Mouse (Mus musculus): ENCODE results near the gene Nedd8. TPM values are rescaled to one million over a fixed set of nuclear protein-coding genes. Genes with fewer than 3 reads are reported as not detected.

Nedd8 gene
- total and polyA plus RNA-seq, 3 experiments: 128 to 488 (median 234) TPM

GRCm38 (mm10) chr14:55714893-55715292 is 43.0 kb upstream of the Nedd8 start:
- no peak; the same call in 1 of the 2 replicates for ATAC-seq (ENCODE audit: extremely low read depth, insufficient number of reproducible peaks, low FRiP score, poor library complexity, severe bottlenecking)
- H3K4me1 ChIP-seq (ENCODE audit: insufficient read depth, low read depth, low read length): peaks cover 65% of the 10 kb centered on the region
- no peaks in the 10 kb centered on the region for H3K27me3 ChIP-seq (ENCODE audit: insufficient read depth, low read length)
- no peak for TF ChIP-seq POLR2AphosphoS5 (IDR thresholded peaks at IDR 0.05; ENCODE audit: insufficient replicate concordance, low read depth, low read length)
- no peak for TF ChIP-seq CTCF (IDR thresholded peaks at IDR 0.05; ENCODE audit: low read depth, low read length)
- no peak for TF ChIP-seq TAL1 (conservative IDR thresholded peaks at IDR 0.05; ENCODE audit: low read depth, low read length)
- no peak for TF ChIP-seq GATA2 (IDR thresholded peaks at IDR 0.05; ENCODE audit: borderline replicate concordance, low read depth, low read length)
- TF ChIP-seq GATA1 (IDR thresholded peaks at IDR 0.05; ENCODE audit: borderline replicate concordance, low read length): no peak
- H3K4me3 ChIP-seq (ENCODE audit: low read depth, low read length): no peak overlapping the region
- H3K9me3 ChIP-seq (replicated peaks): no peaks in the 10 kb centered on the region
- H3K36me3 ChIP-seq (replicated peaks): peaks cover 57% of the 10 kb centered on the region
- DNase-seq (ENCODE audit: low spot score): no peak

GRCm38 (mm10) chr14:55713729-55714122 is 41.8 kb upstream of the Nedd8 start, which contains the start of gene Tgm1:
Gene Tgm1, minus strand, starts transcription at chr14:55713926.
- no peak for DNase-seq (ENCODE audit: low spot score)
- ATAC-seq (ENCODE audit: extremely low read depth, insufficient number of reproducible peaks, low FRiP score, poor library complexity, severe bottlenecking): no peak
- peaks cover 57% of the 10 kb centered on the region for H3K36me3 ChIP-seq (replicated peaks)
- no peaks in the 10 kb centered on the region for H3K27me3 ChIP-seq (ENCODE audit: insufficient read depth, low read length)
- no peak for TF ChIP-seq TAL1 (conservative IDR thresholded peaks at IDR 0.05; ENCODE audit: low read depth, low read length)
- no peak for TF ChIP-seq GATA2 (IDR thresholded peaks at IDR 0.05; ENCODE audit: borderline replicate concordance, low read depth, low read length)
- no peak for TF ChIP-seq GATA1 (IDR thresholded peaks at IDR 0.05; ENCODE audit: borderline replicate concordance, low read length)
- no peak for TF ChIP-seq POLR2AphosphoS5 (IDR thresholded peaks at IDR 0.05; ENCODE audit: insufficient replicate concordance, low read depth, low read length)
- no peak for TF ChIP-seq CTCF (IDR thresholded peaks at IDR 0.05; ENCODE audit: low read depth, low read length)
- H3K4me3 ChIP-seq (ENCODE audit: low read depth, low read length): peak within 1 kb of the TSS; percentile 75
- H3K9me3 ChIP-seq (replicated peaks): no peaks in the 10 kb centered on the region
- H3K4me1 ChIP-seq (ENCODE audit: insufficient read depth, low read depth, low read length): peaks cover 72% of the 10 kb centered on the region

- Histone ChIP-seq H3K4me3 (ENCODE audit: low read depth, low read length) (peak overlapping the region; percentile 75), H3K4me1 (ENCODE audit: insufficient read depth, low read depth, low read length) (peaks cover 76% of the 10 kb centered on the region), H3K36me3 (replicated peaks) (peaks cover 55% of the 10 kb centered on the region), H3K27me3 (ENCODE audit: insufficient read depth, low read length) (no peaks in the 10 kb centered on the region), H3K9me3 (replicated peaks) (no peaks in the 10 kb centered on the region)
- DNase-seq (ENCODE audit: low spot score) (peak; percentile 78), ATAC-seq (ENCODE audit: extremely low read depth, insufficient number of reproducible peaks, low FRiP score, poor library complexity, severe bottlenecking) (peak; percentile 69)
- TF ChIP-seq GATA1 (IDR thresholded peaks at IDR 0.05; ENCODE audit: borderline replicate concordance, low read length) (no peak), GATA2 (IDR thresholded peaks at IDR 0.05; ENCODE audit: borderline replicate concordance, low read depth, low read length) (no peak), CTCF (IDR thresholded peaks at IDR 0.05; ENCODE audit: low read depth, low read length) (no peak), POLR2AphosphoS5 (IDR thresholded peaks at IDR 0.05; ENCODE audit: insufficient replicate concordance, low read depth, low read length) (no peak), TAL1 (conservative IDR thresholded peaks at IDR 0.05; ENCODE audit: low read depth, low read length) (no peak)
Measured at GRCm38 (mm10) chr14:55713007-55713728, 41.2 kb upstream of the Nedd8 start.

GRCm38 (mm10) chr14:55711786-55712185 is 39.9 kb upstream of the Nedd8 start:
- DNase-seq (ENCODE audit: low spot score): no peak
- Histone ChIP-seq H3K9me3 (replicated peaks) (no peaks in the 10 kb centered on the region), H3K36me3 (replicated peaks) (peaks cover 47% of the 10 kb centered on the region), H3K4me3 (ENCODE audit: low read depth, low read length) (peak overlapping the region; percentile 75; the same call in 1 of the 2 replicates), H3K4me1 (ENCODE audit: insufficient read depth, low read depth, low read length) (peaks cover 81% of the 10 kb centered on the region), H3K27me3 (ENCODE audit: insufficient read depth, low read length) (no peaks in the 10 kb centered on the region)
- no peak for ATAC-seq (ENCODE audit: extremely low read depth, insufficient number of reproducible peaks, low FRiP score, poor library complexity, severe bottlenecking)
- TF ChIP-seq GATA1 (IDR thresholded peaks at IDR 0.05; ENCODE audit: borderline replicate concordance, low read length): no peak
- TF ChIP-seq TAL1 (conservative IDR thresholded peaks at IDR 0.05; ENCODE audit: low read depth, low read length): no peak
- no peak for TF ChIP-seq POLR2AphosphoS5 (IDR thresholded peaks at IDR 0.05; ENCODE audit: insufficient replicate concordance, low read depth, low read length)
- no peak for TF ChIP-seq CTCF (IDR thresholded peaks at IDR 0.05; ENCODE audit: low read depth, low read length)
- no peak for TF ChIP-seq GATA2 (IDR thresholded peaks at IDR 0.05; ENCODE audit: borderline replicate concordance, low read depth, low read length)

- Histone ChIP-seq H3K4me1 (ENCODE audit: insufficient read depth, low read depth, low read length) (peaks cover 84% of the 10 kb centered on the region), H3K27me3 (ENCODE audit: insufficient read depth, low read length) (no peaks in the 10 kb centered on the region), H3K36me3 (replicated peaks) (peaks cover 58% of the 10 kb centered on the region), H3K4me3 (ENCODE audit: low read depth, low read length) (no peak overlapping the region), H3K9me3 (replicated peaks) (no peaks in the 10 kb centered on the region)
- no peak for TF ChIP-seq GATA2 (IDR thresholded peaks at IDR 0.05; ENCODE audit: borderline replicate concordance, low read depth, low read length)
- TF ChIP-seq POLR2AphosphoS5 (IDR thresholded peaks at IDR 0.05; ENCODE audit: insufficient replicate concordance, low read depth, low read length): no peak
- no peak for TF ChIP-seq GATA1 (IDR thresholded peaks at IDR 0.05; ENCODE audit: borderline replicate concordance, low read length)
- no peak for TF ChIP-seq TAL1 (conservative IDR thresholded peaks at IDR 0.05; ENCODE audit: low read depth, low read length)
- TF ChIP-seq CTCF (IDR thresholded peaks at IDR 0.05; ENCODE audit: low read depth, low read length): no peak
- no peak for ATAC-seq (ENCODE audit: extremely low read depth, insufficient number of reproducible peaks, low FRiP score, poor library complexity, severe bottlenecking)
- no peak for DNase-seq (ENCODE audit: low spot score)
Measured at GRCm38 (mm10) chr14:55709509-55709908, 37.6 kb upstream of the Nedd8 start.

- H3K4me3 ChIP-seq (ENCODE audit: low read depth, low read length): no peak overlapping the region; the same call in 1 of the 2 replicates
- peaks cover 79% of the 10 kb centered on the region for H3K36me3 ChIP-seq (replicated peaks)
- no peaks in the 10 kb centered on the region for H3K27me3 ChIP-seq (ENCODE audit: insufficient read depth, low read length)
- H3K4me1 ChIP-seq (ENCODE audit: insufficient read depth, low read depth, low read length): peaks cover 66% of the 10 kb centered on the region
- DNase-seq (ENCODE audit: low spot score): peak; percentile 67
- H3K9me3 ChIP-seq (replicated peaks): no peaks in the 10 kb centered on the region
- TF ChIP-seq TAL1 (conservative IDR thresholded peaks at IDR 0.05; ENCODE audit: low read depth, low read length) (peak; percentile 47), CTCF (IDR thresholded peaks at IDR 0.05; ENCODE audit: low read depth, low read length) (no peak)
- ATAC-seq (ENCODE audit: extremely low read depth, insufficient number of reproducible peaks, low FRiP score, poor library complexity, severe bottlenecking): peak; percentile 89
Measured at GRCm38 (mm10) chr14:55707397-55707796, 35.5 kb upstream of the Nedd8 start.
